Mouse (Mus musculus): Measurements from ENCODE around the gene 4930563M21Rik. TPM values are rescaled to one million over a fixed set of nuclear protein-coding genes. Genes with fewer than 3 reads are reported as not detected.

Gene 4930563M21Rik
- total RNA-seq, 2 experiments from 2014 or later: not detected

Other genes starting within 250 kb of the 4930563M21Rik start
- gene Scaper, start 72.4 kb downstream of the 4930563M21Rik start, total RNA-seq (2021): 10 to 100 TPM; 30.1 to 30.9 TPM
- 100 to 1,000 TPM; 109 to 112 TPM for gene Rcn2, start 31.3 kb upstream of the 4930563M21Rik start, total RNA-seq (2021)
- 1 to 10 TPM; 2.7 to 3.1 TPM for gene Pstpip1, start 79.4 kb upstream of the 4930563M21Rik start, total RNA-seq (2021)
- gene Tspan3, start 154.9 kb upstream of the 4930563M21Rik start, total RNA-seq (2021): 100 to 1,000 TPM; 377 to 393 TPM

Measured in left cerebral cortex, postnatal 25 days (tissue).